9 mouse cellular contexts compared by ENCODE assay signal in genomic region chr16:30792738-30793377, GRCm38 (mm10).
DNase-seq lines count a peak whose midpoint lies in the region; ATAC-seq and TF ChIP-seq lines count a peak whose summit lies in the region.
"Had no signal": no experiment of that assay in that cellular context is flagged by ENCODE, and none has a peak within 500 bp of the region (broad histone marks: within the 10 kb centered on the region; RNA-seq: fewer than 3 reads in every experiment).

No protein-coding gene starts in this region.

- WGBS in lung, embryonic 14.5 days = 56% methylated on average over 11 of the region's 11 CpGs
- 40% methylated on average over 11 of the region's 11 CpGs for WGBS in heart, embryonic 16.5 days

- H3K9ac ChIP-seq in lung, embryonic 14.5 days = no peak overlapping the region
- no peak overlapping the region for H3K9ac ChIP-seq in heart, embryonic 16.5 days (ENCODE audit: low read length)
- H3K9ac ChIP-seq: hindbrain, embryonic 15.5 days had no signal

- no peaks in the 10 kb centered on the region for H3K9me3 ChIP-seq in lung, embryonic 14.5 days (ENCODE audit: low read depth, low read length)
- no peaks in the 10 kb centered on the region for H3K9me3 ChIP-seq in heart, embryonic 16.5 days (replicated peaks; ENCODE audit: control insufficient read depth, low read length)
- H3K9me3 ChIP-seq: hindbrain, embryonic 15.5 days had no signal

- no peak overlapping the region for H3K4me3 ChIP-seq in lung, embryonic 14.5 days (ENCODE audit: low read depth, low read length)
- H3K4me3 ChIP-seq in brown adipose tissue, adult 24 weeks (ENCODE audit: insufficient read depth, low read depth, low read length) = peak overlapping the region; percentile 21; the same call in 1 of the 2 replicates
- H3K4me3 ChIP-seq in heart, embryonic 16.5 days (ENCODE audit: low read length) = no peak overlapping the region
- H3K4me3 ChIP-seq: hindbrain, embryonic 15.5 days had no signal

- peak; percentile 45 to 62 for DNase-seq in heart, adult 18-20 months
- DNase-seq in heart, postnatal 25 days (ENCODE audit: low spot score) = no peak
- peak; percentile 21 for DNase-seq in lung, embryonic 14.5 days
- no peak for DNase-seq in lung, postnatal 4 days
- DNase-seq: lung, postnatal 14 days had no signal

- H3K36me3 ChIP-seq in lung, embryonic 14.5 days (ENCODE audit: insufficient read depth) = no peaks in the 10 kb centered on the region
- no peaks in the 10 kb centered on the region for H3K36me3 ChIP-seq in heart, embryonic 16.5 days (ENCODE audit: control insufficient read depth, insufficient read depth)
- H3K36me3 ChIP-seq: hindbrain, embryonic 15.5 days had no signal

- H3K27me3 ChIP-seq in lung, embryonic 14.5 days (ENCODE audit: insufficient read depth, low read length) = no peaks in the 10 kb centered on the region
- no peaks in the 10 kb centered on the region for H3K27me3 ChIP-seq in heart, embryonic 16.5 days (ENCODE audit: control insufficient read depth, insufficient read depth, low read length)
- H3K27me3 ChIP-seq: hindbrain, embryonic 15.5 days had no signal

- TF ChIP-seq CTCF in lung, embryonic 14.5 days (IDR thresholded peaks at IDR 0.05; ENCODE audit: low read depth) = no peak

- intact Hi-C loops in heart, postnatal 25 days (cut with DNase I) = no loop called here

- ATAC-seq in lung, embryonic 14.5 days (ENCODE audit: insufficient read depth) = no peak
- ATAC-seq in heart, embryonic 16.5 days (replicated peaks; ENCODE audit: extremely low read depth, insufficient read depth, low FRiP score) = no peak
- ATAC-seq in granulocyte monocyte progenitor cell, adult 5-6 weeks (replicated peaks; ENCODE audit: poor library complexity, severe bottlenecking) = no peak

- no peak overlapping the region for H3K27ac ChIP-seq in lung, embryonic 14.5 days (ENCODE audit: low read depth)
- H3K27ac ChIP-seq in brown adipose tissue, adult 24 weeks (replicated peaks; ENCODE audit: low read depth, low read length) = peak overlapping the region; percentile 90
- peak overlapping the region; percentile 26 for H3K27ac ChIP-seq in heart, embryonic 16.5 days (ENCODE audit: low read length)
- H3K27ac ChIP-seq: hindbrain, embryonic 15.5 days had no signal

- peaks cover 37% of the 10 kb centered on the region for H3K4me1 ChIP-seq in lung, embryonic 14.5 days (ENCODE audit: insufficient read depth)
- H3K4me1 ChIP-seq in brown adipose tissue, adult 24 weeks (ENCODE audit: control insufficient read depth, insufficient read depth, insufficient read length, low read length) = peaks cover 59% of the 10 kb centered on the region
- peaks cover 67% of the 10 kb centered on the region for H3K4me1 ChIP-seq in heart, embryonic 16.5 days (ENCODE audit: control insufficient read depth, insufficient read depth, low read length)

- H3K4me2 ChIP-seq in lung, embryonic 14.5 days = no peak overlapping the region
- no peak overlapping the region for H3K4me2 ChIP-seq in heart, embryonic 16.5 days (ENCODE audit: low read depth, low read length)
- H3K4me2 ChIP-seq: hindbrain, embryonic 15.5 days had no signal

Comparison
In these comparisons a context has a peak if more than half of its experiments do, and no peak if none do; other contexts are left out.
1. DNase-seq: peak in heart, adult 18-20 months (2 of 2) and lung, embryonic 14.5 days (single experiment); none in heart, postnatal 25 days (single experiment) and lung, postnatal 4 days (0 of 2).